Mouse (Mus musculus) left cerebral cortex, adult 11 months (tissue): Measurements from ENCODE around the gene Hist1h1d.
"Not testable (repeated sequence)": the region's sequence is repeated elsewhere in the genome, so short reads cannot be mapped to it uniquely, and the experiment has no call there.

ENCODE experiments used
- DNase-seq: peaks from one replicate; pipeline ENCODE4 v3.0.0; 2022; ENCODE audit warnings: low spot score

The Hist1h1d gene

DNA sequence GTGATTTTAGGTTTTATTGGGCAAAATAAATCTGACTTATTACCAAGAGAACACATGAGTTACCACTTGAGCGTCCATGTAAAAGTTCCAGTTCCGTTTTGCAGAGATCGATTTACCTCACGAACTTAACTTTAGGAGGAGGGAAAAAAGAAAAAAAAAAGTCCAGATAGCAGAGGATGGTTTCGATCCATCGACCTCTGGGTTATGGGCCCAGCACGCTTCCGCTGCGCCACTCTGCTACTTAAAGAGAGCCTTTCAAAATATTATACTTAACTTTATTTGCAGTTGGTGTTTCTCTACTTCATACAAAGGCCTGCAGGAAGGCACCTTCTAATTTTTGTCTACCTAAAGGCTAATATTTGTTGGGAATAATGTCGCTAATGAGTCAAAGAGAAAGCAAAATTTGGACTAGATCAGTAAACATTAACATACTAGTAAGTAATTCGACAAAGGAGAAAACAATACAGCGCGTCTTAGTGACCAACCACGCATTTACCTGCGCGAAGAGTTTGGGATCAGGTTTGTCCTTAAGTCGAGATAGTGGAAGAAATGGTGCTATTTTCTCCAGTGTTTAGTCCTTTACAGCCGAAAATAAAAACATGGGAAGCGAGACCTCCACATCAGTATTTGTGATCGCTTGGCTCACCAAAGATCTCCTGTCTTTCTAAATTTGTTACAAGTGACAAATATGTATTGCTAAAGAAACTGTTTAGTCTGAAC lies 22.7 kb upstream of the Hist1h1d start:
- DNase-seq = peak; percentile 81

DNA sequence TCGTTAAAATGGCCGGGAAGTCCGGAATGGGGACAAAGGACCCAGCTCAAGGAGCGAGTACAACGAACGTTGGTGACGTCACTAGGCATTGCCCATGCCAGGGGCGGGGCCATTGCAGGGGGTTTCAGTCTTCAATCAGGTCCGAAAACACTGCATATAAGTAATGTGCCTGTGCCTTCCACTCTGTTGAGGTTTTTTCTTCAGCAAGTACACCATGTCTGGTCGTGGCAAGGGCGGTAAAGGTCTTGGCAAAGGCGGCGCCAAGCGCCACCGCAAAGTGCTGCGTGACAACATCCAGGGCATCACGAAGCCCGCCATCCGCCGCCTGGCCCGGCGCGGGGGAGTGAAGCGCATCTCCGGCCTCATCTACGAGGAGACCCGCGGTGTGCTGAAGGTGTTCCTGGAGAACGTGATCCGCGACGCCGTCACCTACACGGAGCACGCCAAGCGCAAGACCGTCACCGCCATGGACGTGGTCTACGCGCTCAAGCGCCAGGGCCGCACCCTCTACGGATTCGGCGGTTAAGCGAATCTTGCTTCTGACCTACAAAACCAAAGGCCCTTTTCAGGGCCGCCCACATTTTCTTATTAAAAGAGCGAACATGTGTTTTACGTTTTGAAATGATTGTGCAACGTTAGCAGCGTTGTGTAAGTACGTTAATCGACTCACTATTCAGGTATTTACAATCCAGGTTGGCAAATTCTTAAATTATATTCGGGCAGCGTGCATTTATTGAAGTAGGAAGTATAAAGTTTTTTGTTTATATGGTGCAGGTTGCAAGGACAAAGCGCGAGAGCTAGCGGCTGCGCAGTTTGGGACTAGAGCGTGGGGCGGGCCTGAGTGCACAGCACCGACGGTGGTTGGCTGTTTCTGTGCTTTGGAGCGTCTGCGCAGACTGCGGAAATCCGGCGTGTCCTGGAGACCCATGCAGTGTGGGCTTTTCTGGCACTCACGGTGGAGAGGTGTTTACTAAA lies 21.9 kb upstream of the Hist1h1d start, which contains the start of gene Hist1h4h:
TSS of gene Hist1h4h (plus strand) at position 150 of the 975 bp plus-strand sequence.
- peak; percentile 98 for DNase-seq

GRCm38 (mm10) chr13:23532262-23533075 lies 20.6 kb upstream of the Hist1h1d start:
- DNase-seq = no peak

DNA sequence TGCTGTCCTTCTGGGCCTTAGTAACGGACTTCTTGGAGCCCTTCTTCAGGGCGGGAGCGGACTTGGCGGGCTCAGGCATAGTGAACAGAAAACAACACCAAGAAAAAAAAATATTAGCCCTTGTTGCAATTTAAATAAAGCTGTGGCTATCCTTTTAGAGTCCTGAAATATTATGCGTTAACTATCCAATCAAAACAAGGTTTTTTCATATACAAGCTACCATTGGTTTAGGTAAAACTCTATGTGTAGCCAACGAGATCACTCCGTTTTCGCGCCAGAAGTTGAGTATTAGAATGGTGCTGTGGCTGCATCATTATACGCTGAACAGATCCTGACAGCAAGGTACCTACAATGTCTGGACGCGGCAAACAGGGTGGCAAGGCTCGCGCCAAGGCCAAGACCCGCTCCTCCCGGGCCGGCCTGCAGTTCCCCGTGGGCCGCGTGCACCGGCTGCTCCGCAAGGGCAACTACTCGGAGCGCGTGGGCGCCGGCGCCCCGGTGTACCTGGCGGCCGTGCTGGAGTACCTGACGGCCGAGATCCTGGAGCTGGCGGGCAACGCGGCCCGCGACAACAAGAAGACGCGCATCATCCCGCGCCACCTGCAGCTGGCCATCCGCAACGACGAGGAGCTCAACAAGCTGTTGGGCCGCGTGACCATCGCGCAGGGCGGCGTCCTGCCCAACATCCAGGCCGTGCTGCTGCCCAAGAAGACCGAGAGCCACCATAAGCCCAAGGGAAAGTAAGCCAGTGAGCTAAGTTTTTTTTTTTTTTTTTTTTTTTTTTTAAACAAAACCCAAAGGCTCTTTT lies 19.3 kb upstream of the Hist1h1d start, which contains the start of gene Hist1h2af:
TSS of gene Hist1h2af (plus strand) at position 347 of the 808 bp plus-strand sequence.
- DNase-seq = peak; percentile 77

- DNase-seq = no peak
Observed at GRCm38 (mm10) chr13:23534368-23535131, 18.5 kb upstream of the Hist1h1d start.

GRCm38 (mm10) chr13:23535137-23536075 lies 17.7 kb upstream of the Hist1h1d start, which contains the start of gene Hist1h3g:
TSS of gene Hist1h3g (plus strand) at chr13:23535422.
- peak; percentile 91 for DNase-seq

- no peak for DNase-seq
Observed at GRCm38 (mm10) chr13:23536076-23536822, 16.8 kb upstream of the Hist1h1d start.

GRCm38 (mm10) chr13:23537006-23537710 lies 15.9 kb upstream of the Hist1h1d start:
- no peak for DNase-seq

DNA sequence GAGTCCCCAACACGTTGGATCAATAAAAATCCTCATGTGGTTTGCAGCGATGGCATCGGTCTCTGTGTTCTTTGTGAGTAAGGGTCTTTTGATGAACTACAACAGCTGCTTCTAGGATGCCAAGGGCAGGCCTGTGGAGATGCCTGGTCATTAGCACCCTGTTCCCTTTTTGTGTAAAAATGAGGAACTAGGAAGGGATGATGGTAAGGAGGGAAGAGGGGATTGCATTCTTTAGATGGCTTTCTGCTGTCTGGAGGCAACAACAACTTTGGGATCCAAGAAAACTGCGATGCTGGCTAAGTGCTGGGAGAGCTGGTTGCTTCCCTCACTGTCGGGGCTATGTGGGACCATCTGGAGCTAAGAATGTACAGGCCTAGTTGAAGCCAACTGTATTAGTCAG lies 14.8 kb upstream of the Hist1h1d start:
- DNase-seq = no peak

DNA sequence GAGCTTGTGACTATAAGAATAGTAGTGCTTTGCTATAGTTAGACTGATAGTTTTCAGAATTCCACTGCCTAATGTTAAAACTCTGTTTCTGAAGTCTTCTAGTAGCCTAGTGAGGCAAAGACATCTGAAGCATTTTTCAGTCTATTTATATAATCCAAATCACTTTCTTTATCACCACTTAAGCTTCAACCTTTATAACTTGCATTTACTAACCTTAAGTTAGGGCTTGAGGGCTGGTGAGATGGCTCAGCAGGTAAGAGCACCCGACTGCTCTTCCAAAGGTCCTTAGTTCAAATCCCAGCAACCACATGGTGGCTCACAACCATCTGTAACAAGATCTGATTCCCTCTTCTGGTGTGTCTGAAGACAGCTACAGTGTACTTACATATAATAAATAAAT lies 13.2 kb upstream of the Hist1h1d start:
- DNase-seq = not testable (repeated sequence)

- no peak for DNase-seq
Observed at GRCm38 (mm10) chr13:23541497-23541896, 11.6 kb upstream of the Hist1h1d start.

GRCm38 (mm10) chr13:23542225-23542980 lies 10.7 kb upstream of the Hist1h1d start:
- not testable (repeated sequence) for DNase-seq

- DNase-seq = peak; percentile 85
Observed at GRCm38 (mm10) chr13:23542999-23543607, 10.0 kb upstream of the Hist1h1d start, which contains the start of gene Hist1h2bh. TSS of gene Hist1h2bh (minus strand) at chr13:23543392.

GRCm38 (mm10) chr13:23543965-23544786 lies 8.9 kb upstream of the Hist1h1d start, which contains the start of gene Hist1h3f:
TSS of gene Hist1h3f (plus strand) at chr13:23544052.
- peak; percentile 90 for DNase-seq

DNA sequence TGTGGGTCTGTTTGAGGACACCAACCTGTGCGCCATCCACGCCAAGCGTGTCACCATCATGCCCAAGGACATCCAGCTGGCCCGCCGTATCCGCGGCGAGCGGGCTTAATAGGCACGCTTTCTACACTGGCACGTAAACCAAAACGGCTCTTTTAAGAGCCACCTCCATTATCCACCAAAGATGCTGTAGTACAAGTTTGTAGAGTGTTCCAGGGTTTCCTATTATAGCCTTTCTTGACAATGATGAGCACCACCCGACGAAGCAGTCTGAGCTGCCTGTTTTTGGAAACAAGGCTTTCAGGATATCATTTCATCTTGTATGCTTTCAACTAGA lies 8.3 kb upstream of the Hist1h1d start:
- not testable (repeated sequence) for DNase-seq
